Mouse (Mus musculus) lung, postnatal 10 days (tissue): ENCODE results near the gene Twf2.

Source experiments
- DNase-seq: peaks from one replicate; pipeline ENCODE4 v3.0.0; 2021

Gene Twf2

DNA sequence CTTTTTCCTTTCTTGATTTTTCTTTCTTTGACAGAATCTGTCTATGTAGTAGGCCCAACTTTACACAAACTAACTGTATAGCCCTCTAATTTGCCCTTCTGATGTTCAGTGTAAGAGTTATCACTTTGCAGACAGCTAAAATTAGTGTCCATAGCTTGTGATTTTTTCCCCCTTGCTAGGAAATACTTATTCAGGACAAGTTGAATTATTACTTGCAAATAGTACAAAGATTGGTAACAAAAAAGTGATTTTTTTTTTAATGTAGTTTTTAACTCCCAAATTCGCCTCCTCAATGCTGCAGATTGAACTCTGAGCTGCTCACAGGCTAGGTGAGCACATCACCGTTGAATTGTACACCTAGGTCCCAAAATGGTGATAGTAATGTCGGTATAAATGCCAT is 22.9 kb upstream of the Twf2 start:
- no peak for DNase-seq

DNA sequence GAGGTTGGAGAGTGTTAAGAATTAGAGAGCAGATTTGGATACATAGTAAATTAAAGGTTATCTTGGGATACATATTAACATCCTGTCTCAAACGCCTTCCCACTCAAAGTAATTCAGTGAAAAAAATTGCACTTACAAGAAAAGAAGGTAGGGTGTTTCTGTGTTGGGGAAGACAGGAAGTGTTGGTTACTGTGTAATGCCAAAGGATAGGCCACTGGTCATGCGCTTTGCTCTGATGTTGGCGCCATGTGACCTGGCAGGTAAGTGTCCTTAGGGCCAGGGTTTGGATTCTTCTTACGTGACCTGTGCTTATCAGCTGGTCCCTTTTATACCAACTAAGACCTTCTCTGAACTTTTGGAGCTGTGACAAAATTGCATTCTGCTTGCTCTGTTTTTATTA is 20.8 kb upstream of the Twf2 start:
- no peak for DNase-seq

DNA sequence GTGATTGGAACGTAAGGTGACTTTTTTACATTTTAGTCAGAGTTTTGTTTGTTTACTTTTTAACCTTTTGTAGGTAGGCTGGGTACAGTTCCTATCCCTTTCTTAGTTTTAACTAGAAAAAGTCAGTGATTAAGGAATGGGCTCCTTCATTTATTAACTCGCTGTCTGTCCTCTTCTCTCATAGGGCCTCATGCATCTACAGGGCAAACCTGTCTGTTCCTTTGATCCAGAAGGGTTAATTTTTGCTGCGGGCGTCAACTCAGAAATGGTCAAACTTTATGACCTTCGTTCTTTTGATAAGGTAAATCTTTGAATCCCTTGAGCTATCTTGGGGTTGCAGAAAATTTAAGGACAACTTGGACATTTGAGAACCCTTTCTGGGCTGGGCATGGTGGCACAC is 18.9 kb upstream of the Twf2 start:
- DNase-seq = no peak

DNA sequence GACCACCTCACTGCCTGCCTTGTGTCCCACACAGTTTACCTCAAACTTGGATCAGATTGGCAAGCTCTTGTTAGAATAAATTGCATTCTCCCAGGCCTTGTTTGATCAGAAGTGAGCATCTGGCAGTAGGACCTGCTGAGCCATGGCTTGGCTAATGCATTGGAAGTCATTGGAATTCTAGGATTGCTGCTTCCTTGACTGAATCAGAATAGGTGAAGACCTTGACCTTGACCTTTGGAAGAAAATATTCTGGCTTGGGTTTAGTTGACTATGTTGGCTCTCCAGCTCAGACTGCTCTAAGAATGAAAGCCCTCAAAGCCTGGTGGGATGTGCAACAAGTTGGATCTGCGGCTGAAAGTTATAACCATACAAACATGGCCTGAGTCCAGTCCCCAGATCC is 11.6 kb upstream of the Twf2 start:
- no peak for DNase-seq

DNA sequence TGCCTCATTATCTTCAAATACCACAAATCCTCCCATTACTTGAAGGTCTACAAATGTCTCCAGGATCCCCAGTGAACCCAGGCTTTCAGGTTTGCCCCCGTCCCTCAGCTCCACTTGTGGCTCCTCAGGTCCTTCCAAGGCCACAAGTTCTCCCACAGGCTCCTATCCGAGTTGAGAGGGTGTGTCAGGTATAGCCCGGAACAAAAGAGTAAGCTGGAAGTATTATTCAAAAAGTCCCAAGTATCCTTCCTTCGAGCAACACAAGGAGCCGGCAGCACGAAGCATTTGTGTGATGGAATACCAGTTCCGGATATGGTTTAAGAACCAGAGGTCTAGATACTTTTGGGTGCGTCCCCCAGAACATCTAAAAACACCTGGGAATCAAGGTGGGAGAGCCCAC is 10.9 kb upstream of the Twf2 start:
- DNase-seq = no peak

DNA sequence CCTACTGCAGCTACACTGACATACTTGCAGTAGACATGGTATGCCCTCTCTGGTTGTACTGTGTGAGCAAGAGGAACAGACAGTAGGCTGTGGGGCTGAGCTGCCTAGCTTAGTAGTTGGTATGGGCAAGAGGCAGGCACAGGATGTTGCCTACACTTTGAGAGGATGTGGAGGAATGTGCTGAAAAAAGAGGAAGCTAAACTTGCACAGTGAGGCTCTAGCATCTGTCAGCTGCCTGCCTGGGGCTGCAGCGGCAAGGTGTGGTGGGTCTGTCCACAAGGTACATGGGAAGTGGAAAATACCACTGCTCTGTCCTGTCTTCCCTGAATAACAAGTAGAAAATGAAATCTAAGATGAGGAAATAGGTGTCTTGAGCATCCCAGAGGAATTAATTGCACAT is 9.9 kb upstream of the Twf2 start:
- DNase-seq = no peak

DNA sequence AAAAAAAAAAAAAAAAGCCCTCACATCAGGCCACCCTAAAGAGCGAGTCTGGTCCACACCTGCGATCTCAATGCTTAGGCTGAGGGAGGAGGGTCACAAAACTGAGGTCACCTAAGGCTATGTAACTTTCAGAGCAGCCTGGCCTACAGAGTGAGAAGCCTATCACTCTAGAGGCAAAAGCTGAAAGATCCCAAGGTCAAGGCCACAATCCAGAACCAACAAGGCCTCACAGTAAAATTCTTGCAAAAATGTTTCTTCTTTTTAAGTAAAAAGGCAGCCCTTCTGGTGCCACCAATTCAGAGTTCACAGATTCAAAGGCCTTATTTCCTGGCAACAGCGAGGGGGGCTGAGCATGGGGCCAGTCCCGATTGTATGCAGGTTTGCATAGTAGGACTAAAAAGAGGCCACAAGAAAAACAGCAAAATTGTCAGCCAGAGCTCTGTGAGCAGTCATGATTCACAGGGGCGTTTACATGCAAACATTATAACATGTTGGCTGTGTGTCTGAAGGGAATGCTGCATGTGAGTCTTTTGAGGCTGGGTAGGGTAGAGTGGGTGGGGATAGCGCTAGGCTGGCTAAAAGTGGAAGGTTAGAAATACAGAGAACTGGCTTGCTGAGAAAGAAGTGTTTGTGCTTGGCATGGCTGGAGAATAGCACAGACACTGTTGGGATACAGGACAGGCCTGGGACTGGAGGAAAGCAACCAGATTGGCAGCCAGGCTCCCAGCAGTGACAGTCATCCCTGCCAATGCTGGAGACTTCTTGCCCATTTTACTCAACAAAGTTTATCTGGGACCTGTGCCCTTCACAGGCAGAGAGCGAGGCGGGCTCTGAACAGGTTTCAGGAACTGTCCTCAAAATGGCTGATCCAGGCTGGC is 8.7 kb upstream of the Twf2 start:
- DNase-seq = no peak

DNA sequence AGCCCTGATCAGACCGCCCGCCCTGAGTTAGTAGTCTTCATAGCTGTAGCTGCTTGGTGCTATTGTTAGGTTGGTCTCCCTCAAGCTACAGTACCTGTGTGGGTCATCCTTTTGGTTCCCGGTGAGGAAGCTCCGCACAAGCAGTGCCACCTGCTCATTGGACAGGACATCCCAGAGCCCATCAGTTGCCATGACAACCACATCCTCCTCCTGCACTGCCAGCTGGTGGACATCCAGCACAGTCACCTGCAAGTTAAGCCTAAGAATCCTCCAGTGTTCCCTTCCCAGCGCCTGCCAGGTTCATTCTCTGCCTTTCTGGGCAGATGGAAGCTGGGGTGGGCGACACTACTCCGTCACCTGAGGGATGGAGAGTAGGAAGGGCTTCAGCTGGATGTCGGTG is 7.2 kb upstream of the Twf2 start:
- DNase-seq = no peak

DNA sequence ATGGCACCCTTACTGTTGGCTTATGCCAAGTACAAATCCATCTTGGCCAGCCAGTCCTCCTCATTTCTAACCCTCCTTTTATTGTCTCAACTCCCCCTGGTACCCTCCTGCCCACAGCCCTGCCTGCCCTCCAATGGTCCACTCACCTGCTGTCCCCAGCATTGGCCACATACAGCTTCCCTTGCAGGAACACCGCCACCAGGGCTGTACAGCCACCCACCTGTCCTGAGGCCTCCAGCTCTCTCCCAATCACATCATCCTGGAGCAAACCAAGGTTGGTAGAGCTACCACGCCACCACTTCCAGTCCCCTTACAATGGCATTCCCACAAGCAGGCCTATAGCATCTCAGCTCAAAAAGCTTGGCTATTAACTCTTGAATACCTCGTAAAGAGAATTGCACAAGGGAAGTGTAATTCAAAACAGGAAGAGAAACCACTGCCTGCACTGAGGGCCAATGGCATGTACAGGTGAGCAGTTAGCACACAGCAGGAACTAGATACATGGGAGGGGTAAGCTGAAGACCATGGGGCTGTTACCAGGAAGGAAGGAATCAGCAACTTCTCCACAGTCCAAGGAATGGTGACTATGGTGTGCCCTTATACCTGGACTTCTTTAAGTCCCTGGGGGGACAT is 5.7 kb upstream of the Twf2 start:
- DNase-seq = no peak

DNA sequence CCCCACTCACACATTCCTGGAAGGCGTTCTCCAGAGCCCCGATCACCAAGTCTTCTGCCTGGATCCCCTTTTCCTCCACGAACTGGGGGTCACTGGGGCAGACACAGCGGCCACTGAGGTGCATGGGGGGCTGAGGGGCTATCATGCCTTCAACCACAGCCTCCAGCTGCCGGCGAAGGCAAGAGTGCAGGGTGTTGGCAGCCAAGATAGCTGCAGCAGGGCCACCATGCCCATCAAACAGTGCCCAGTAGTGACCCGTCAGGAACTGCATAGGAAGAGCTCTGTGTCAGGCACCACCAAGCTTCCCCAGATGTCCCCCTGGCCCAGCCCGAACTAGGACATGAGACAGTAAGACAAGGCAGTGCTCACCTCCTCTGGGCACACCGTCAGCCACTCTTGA is 5.2 kb upstream of the Twf2 start:
- no peak for DNase-seq

DNA sequence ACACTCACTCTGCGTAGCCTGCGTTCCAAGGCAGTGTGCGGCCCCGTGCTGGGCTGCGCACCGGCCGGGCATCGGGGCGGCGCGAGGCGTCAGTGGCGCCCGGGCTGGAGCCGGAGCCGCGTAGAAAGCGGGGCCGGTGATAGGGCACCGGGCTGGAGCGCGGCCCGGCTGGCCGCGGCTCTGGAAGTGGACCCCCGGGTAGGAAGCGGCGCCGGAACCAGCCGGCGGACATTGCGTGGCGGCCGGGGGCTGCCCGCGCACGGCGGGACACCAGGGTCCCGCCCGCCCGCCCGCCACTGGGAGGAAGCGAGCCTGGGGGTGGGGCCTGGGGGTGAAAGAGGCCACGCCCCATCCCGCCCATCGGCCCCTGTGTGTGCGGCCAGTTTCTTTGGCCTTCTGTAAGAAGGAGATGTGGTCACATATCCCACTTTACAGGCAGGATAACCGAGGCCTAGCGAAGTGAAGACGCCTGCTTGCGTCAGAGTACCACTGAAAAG is 3.9 kb upstream of the Twf2 start:
- peak; percentile 90 for DNase-seq

DNA sequence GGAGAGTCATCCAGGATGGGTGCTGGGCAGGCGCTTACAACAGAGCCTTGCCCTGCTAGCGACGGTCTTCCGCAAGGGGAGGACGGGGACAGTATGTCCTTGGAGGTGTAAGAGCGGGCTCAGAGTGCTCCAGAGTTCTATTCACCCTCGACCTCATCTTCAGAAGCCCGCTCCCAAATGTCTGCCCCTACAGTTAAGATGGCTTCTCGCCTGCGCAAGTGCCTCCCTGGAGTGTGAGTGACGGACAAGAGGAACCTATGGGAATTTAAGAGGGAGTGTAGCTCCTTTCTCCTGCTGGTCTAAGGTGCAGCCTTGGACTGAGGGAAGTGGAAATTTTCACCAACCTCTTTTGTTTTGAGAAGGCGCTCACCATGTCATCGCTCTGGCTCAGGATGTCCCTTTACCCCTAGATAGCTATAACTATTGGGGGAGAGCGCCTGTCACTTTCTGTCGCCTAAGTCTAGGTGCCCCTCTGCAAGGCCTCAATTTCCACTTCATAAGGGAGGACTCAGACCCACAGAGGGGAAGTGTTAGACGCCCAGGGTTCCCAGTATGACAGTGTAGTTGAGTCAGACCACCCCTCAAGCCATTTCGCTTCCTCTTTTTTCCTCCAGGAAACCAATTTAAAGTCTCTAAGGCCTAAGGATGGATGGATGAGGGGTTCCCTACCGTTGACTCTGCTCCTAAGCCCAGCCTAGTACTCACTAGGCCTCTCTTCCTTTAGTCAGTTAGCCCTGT is 3.2 kb upstream of the Twf2 start, which contains the start of gene Ppm1m:
Gene Ppm1m (minus strand): TSS at position 212 of the 738 bp plus-strand sequence.
- DNase-seq = no peak

DNA sequence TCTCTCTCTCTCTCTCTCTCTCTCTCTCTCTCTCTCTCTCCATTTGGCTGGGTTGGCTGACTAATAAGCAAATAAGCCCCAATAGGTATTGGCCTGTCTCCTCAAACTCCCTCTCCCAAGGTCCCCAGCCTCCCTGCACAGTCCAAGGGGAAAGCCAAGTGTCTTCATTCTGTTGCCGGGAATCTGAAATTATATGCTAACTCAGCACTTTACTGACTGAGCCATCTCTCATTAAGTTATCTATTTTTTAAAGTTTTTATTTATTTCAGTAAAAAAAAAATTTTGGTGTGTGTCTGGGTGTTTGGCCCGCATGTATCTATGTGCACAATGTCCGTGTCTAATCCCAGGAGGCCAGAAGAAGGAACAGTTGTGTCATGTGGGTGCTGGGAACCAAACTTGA is 1.0 kb upstream of the Twf2 start:
- no peak for DNase-seq

DNA sequence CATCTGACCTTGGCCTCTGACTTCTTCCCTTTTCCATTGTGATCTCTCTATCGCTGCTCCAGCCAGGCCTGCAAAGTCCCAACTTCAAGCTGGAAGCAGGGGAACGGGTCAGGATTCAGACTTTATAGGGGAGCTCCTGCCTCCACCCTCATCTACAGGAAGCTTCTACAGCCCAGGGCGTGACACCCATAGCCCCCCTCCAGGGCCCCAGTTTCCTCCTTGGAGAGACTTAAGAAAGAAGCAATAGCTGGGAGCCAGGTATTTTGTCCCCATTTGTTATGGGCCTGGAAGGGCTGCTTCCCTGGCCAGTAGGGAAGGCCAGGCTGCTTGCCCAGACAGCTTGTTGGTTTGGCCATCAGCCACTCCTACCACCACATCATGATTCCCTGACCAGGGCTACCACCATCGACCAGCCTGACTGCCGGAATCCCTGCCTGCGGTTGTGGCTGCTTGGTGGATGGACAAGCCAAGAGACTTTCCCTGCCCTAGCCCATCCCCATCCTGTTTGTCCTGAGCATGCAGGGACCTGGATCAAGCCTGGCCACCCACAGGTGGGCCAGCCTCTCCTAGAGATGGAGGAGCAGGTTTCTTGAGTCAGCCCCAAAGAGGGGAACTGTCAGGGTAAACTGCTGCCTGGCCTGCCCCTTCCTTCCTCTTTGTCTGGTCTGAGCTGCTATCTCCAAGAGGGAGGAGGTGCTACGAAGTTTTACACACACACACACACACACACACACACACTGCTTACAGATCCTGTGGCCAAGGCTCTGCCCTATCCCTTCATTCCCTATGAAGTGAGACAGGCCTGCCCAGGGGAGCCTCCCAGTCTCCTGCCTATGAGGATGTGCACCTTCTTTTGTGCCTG is 1.3 kb downstream of the Twf2 start:
- DNase-seq = peak; percentile 41

DNA sequence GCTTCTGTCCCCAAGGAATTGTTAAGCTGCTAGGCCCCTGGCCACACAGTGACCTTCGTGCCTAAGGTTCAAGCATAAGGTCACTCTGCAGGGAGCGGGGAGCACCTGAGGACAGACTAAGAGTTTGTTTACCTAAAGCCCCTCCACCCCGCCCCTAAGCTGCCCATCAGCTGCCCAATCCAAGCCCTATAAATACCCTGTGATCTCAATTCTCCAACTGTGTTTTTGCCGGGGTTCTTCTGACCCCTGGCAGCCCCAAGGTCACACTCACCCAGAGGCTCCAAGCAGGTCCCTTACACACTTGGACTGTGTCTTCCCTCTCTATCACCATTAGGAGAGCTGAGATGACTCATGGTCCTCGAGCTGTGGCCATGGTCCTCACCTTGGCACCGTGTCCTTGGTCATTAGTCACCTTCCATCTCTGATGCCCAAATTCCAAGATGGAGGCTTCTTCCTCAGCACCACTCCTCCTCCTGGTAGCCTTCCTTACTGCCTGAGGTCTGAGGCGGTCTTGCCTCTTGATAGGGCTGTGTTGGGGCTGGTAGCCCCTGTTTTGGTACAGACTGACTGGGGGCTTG is 2.9 kb downstream of the Twf2 start:
- no peak for DNase-seq

DNA sequence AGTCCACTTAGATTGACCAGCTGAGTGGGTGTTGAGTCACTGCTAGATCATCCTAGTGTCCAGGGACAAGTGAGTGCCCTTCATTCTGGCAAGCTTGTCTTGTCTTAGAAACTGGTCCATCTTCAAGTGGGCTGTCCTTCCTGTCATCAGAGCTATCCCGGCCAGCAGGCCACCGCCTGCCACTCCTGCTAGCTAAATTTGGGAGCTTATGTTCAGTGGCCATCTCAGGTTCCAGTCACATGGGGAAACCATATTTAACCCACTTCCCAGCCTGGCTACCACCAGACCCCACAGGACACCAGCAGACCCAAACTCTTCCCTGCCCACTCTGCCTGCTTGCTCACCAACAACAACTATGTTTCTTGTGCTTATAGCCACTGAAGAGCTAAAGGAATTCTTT is 3.6 kb downstream of the Twf2 start:
- no peak for DNase-seq

DNA sequence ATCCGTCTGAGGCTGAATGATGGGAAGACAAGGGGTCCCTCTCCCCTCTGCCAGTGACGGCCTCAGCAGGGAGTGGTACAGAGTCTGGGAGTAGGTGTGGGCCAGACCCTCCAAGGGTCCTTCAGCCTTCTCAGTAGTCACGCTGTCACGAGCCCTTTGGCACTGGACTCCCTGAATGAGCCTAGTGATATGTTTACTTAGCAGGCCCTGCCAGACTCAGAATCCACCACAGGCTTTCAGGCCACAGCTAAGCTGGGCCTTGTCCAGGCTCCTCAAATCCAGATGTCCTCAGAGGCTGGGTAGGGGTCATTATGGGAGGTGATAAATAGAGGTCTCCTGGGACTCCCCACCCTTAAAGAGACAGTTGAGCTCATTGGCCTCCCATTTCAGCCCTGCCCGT is 5.3 kb downstream of the Twf2 start:
- DNase-seq = peak; percentile 28

DNA sequence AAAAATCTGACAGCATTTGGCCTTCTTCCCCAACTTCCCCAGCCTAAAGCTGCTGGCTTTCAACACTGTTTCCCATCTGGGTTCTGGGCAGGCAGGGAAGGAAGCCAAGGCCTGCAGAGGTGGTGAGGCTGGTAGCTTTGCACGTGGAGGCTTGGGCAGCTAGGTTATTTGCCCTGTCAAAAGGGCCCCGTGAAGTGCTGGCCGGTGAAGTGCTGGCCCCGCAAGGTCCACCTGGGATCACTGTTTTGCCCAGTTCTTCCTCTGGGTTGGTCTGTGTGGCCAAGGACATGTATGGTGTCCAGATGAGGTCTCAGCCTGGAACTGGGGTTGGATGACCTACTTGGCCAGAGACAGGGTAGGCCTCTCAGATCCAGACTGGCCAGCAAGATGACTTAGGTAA is 7.0 kb downstream of the Twf2 start:
- no peak for DNase-seq

DNA sequence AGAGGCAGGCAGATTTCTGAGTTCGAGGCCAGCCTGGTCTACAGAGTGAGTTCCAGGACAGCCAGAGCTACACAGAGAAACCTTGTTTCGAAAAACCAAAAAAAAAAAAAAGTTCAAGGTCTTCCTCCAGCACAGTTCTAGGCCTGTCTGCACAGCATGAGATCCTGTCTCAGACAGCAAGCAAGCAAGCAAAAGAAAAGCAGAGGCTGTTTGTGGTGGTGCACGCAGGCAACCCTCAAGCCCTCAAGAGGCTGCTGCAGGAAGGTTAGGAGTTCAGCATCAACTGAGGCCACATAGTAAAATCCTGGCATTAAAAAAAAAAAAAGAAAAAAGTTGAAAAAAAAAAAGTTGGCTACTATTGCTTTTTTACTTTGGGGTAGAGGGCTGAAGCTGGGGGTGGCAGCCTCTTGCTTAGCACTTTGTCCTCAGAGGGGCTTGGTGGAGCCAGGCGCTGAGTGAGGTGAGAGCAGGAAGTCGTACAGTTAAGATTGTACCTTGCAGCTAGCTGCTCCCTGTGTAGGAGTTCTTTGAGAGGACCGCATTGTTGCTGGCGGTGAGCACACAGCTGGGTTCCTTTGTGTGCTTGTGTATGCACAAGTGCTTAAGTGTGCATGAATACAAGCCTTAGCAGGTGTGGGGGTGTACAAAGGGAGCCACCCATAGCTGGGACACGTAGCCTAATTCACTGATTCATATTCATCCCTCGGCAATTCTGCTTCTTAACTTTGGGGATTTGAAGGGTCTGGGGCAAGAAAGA is 8.1 kb downstream of the Twf2 start:
- no peak for DNase-seq

DNA sequence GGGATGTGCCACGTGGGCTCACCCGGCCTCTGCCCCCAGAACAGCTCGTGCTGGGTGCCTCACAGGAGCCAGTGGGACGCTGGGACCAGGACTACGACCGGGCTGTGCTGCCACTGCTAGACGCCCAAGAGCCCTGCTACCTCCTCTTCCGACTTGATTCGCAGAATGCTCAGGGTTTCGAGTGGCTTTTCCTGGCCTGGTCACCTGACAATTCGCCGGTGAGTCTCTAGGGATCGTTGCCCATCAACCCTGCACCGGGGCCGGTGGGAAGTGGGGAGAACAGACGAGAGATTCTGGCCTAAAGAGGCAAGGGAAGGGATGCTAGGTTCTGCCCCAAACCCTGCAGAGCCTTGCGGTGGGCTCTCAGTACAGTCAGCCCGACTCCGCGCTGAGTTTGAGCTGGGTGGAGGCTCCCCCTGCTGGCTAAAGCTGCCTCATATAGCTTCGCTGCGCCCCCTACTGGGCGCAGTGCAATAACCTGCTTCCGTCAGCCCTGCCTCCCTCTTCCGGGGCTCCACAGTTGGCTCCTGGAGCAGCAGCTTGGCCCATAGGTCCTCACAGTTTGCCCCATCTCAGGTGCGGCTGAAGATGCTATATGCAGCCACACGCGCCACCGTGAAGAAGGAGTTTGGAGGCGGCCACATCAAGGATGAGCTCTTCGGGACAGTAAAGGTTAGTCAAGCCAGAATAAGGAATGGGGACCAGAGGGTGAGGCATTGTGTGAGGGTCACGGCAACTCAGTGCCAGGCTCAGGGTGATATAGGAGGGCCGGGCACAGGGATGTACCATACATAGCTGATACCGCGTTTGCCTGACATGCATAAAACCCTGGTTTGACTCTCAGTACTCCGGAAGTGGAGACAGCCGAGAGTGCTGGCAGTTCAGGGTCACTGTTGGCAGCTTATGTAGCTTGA is 9.0 kb downstream of the Twf2 start:
- DNase-seq = peak; percentile 92
